Comparison of ENCODE assay signal across 7 mouse cellular contexts in the genomic region with DNA sequence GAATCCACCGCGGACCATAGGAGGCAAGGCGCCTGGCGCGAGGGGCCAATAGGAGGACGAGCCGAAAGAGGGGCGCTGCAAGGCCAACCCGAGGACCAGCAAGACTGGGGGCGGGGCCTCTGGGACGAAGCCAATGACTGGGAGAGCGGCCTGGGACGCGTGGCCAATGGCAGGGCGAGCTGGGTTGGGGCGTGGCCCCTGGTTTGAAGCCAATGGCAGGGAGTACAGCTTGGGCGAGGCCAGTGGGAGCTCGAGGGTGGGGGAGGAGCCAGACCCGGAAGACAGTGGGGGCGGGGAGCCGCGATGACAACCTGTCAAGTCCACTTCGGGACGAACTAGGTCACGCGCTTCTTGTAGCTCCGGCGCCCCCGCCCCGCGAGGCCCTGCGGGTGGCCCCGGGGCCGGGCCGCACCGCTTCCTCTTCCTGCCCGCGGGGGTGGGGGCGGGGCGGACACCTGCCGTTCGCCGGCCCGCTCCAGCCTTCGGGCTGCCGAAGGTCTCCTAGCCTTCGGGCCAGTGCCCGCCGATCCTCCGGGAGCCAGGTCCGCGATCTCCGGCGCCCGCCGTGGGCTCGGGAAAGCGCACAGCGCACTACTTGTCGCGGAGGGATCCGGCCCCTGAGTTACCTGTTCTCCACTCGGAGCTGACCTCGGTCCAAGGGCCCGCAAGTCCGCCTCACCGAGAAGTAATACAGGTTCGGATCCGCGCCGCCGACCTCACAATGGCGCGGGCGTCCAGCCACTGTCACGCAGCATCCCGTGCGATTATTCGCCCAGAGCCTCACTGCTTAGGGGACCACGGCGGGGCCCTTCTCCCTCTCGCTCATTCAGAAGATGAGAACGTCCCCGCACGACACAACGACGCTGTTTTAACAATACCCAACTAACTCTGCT. TPM values are rescaled to one million over a fixed set of nuclear protein-coding genes. Genes with fewer than 3 reads are reported as not detected.
DNase-seq lines count a peak whose midpoint lies in the region; ATAC-seq lines count a peak whose summit lies in the region.

No protein-coding gene starts in this region.

- no peaks in the 10 kb centered on the region for H3K27me3 ChIP-seq in intestine, embryonic 15.5 days (replicated peaks)
- H3K27me3 ChIP-seq in midbrain, embryonic 10.5 days (ENCODE audit: low read depth, poor library complexity, severe bottlenecking), result peaks cover 5% of the 10 kb centered on the region; the same call in 1 of the 2 replicates

- H3K4me1 ChIP-seq in intestine, embryonic 15.5 days (replicated peaks), result peaks cover 9% of the 10 kb centered on the region
- peaks cover 23% of the 10 kb centered on the region for H3K4me1 ChIP-seq in midbrain, embryonic 10.5 days

- no peaks in the 10 kb centered on the region for H3K9me3 ChIP-seq in intestine, embryonic 15.5 days
- no peaks in the 10 kb centered on the region for H3K9me3 ChIP-seq in midbrain, embryonic 10.5 days (replicated peaks)

- DNase-seq in adrenal gland, adult 2 months, result peak; percentile 100
- peak; percentile 98 for DNase-seq in embryo, embryonic 11.5 days (ENCODE audit: low read depth, low spot score)
- DNase-seq in gastrocnemius, postnatal 36 days, result peak; percentile 99 to 100
- DNase-seq in left cerebral cortex, postnatal 25 days (ENCODE audit: low spot score in 2 of 2), result peak; percentile 99 to 100
- DNase-seq in midbrain, embryonic 10.5 days (ENCODE audit: low spot score), result peak; percentile 100
- DNase-seq in right cerebral cortex, postnatal 4 days, result peak; percentile 100

- peak overlapping the region; percentile 75 for H3K9ac ChIP-seq in intestine, embryonic 15.5 days

- H3K36me3 ChIP-seq in intestine, embryonic 15.5 days, result no peaks in the 10 kb centered on the region
- no peaks in the 10 kb centered on the region for H3K36me3 ChIP-seq in midbrain, embryonic 10.5 days

- peak overlapping the region; percentile 71 for H3K4me3 ChIP-seq in intestine, embryonic 15.5 days (replicated peaks)
- H3K4me3 ChIP-seq in midbrain, embryonic 10.5 days, result peak overlapping the region; percentile 74

- peak; percentile 99 for ATAC-seq in intestine, embryonic 15.5 days

- H3K27ac ChIP-seq in intestine, embryonic 15.5 days, result peak overlapping the region; percentile 95
- H3K27ac ChIP-seq in midbrain, embryonic 10.5 days (replicated peaks), result peak overlapping the region; percentile 94

- peak overlapping the region; percentile 69 for H3K4me2 ChIP-seq in intestine, embryonic 15.5 days (replicated peaks)

- intact Hi-C loops in gastrocnemius, postnatal 36 days (cut with DNase I), result loop anchor here (1.0 to 5.0 kb wide), 2 partner anchors 29 to 92 kb away; no protein-coding TSS in a partner anchor
- intact Hi-C loops in left cerebral cortex, postnatal 25 days (cut with DNase I), result loop anchor here (1.0 to 2.0 kb wide), 2 partner anchors 30 to 81 kb away; no protein-coding TSS in a partner anchor

- under 1% methylated on average over 84 of the region's 87 CpGs for WGBS in intestine, embryonic 15.5 days
- WGBS in midbrain, embryonic 10.5 days, result under 1% methylated on average over 84 of the region's 87 CpGs

RNA-seq across cellular contexts. Expression of a gene that starts 13.9 kb away (rescaled TPM):
- not detected for total RNA-seq in adrenal gland, adult 2 months (2021)
- polyA plus RNA-seq in adrenal gland, adult 2 months (2012; rRNA removed), result not detected in 2 replicates
- total RNA-seq in gastrocnemius, postnatal 36 days (2021), result under 1 TPM in 1 of 2 experiments, not detected in 1; 0.13 TPM
- polyA plus RNA-seq in intestine, embryonic 15.5 days (2015; fragmentation: Nextera tagmentation; extraction: Ambion mirVana), result 0.11 TPM in 1 of 2 replicates, not detected in the other
- under 1 TPM in 1 of 2 experiments, not detected in 1; 0.18 TPM for total RNA-seq in left cerebral cortex, postnatal 25 days (2021)
- 0.09 TPM in 1 of 2 replicates, not detected in the other for polyA plus RNA-seq in midbrain, embryonic 10.5 days (2016; fragmentation: Nextera tagmentation; extraction: Ambion mirVana)

RNA-seq across cellular contexts. Expression of a gene that starts 31.2 kb away (rescaled TPM):
- total RNA-seq in adrenal gland, adult 2 months (2021), result 10 to 100 TPM; 42.7 to 54.1 TPM
- polyA plus RNA-seq in adrenal gland, adult 2 months (2012; rRNA removed), result 6.8 and 8.3 TPM in 2 replicates
- total RNA-seq in gastrocnemius, postnatal 36 days (2021), result 10 to 100 TPM; 26.8 to 31.2 TPM
- 11.5 and 11.8 TPM in 2 replicates for polyA plus RNA-seq in intestine, embryonic 15.5 days (2015; fragmentation: Nextera tagmentation; extraction: Ambion mirVana)
- 10 to 100 TPM; 62.3 to 71.7 TPM for total RNA-seq in left cerebral cortex, postnatal 25 days (2021)
- 10.5 and 13.2 TPM in 2 replicates for polyA plus RNA-seq in midbrain, embryonic 10.5 days (2016; fragmentation: Nextera tagmentation; extraction: Ambion mirVana)

Comparison
In these comparisons a context has a peak if more than half of its experiments do, and no peak if none do; other contexts are left out.
1. Peak in every context shown above with its lines: DNase-seq, ATAC-seq, H3K4me3 ChIP-seq and H3K27ac ChIP-seq.